Mouse (Mus musculus): ENCODE measurements around the gene Cdkl5. TPM values are rescaled to one million over a fixed set of nuclear protein-coding genes. Genes with fewer than 3 reads are reported as not detected.

Gene Cdkl5
- total RNA-seq (2021) = 1 to 10 TPM; 5.1 TPM
- long read RNA-seq, experiment 1 = 0 reads
- long read RNA-seq, experiment 2, partial matches to known transcripts = 0 of 1 reads
- long read RNA-seq, experiment 2, other reads (novel, unspliced or antisense) = 1 of 1 reads

- DNase-seq = peak; percentile 96
These were observed at the start of gene Cdkl5 for GRCm38 (mm10) chrX:160994543-160995121. TSS of gene Cdkl5 (minus strand) at chrX:160994704.

GRCm38 (mm10) chrX:161033235-161033803 is 38.8 kb upstream of the Cdkl5 start:
- peak; percentile 27 to 64 for DNase-seq

DNA sequence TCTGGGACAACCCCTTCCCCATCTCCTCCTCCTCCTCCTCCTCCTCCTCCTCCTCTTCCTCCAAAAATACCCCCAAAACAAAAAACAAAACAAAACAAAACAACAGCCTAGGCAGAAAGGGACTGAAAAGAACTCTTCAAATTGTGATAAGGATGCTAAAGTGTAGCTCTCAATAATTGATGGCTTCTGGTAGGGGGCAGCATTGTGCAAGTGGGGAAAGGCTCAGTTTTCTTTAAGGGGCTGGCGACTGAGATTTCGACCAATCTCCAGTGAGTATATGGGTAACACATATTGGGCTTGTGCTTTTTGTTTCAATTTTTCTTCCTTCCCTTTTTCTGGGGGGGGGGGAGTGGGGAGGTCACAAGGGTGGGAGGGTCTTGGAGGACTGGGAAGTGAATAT is 37.9 kb upstream of the Cdkl5 start:
- DNase-seq = no peak

GRCm38 (mm10) chrX:161030233-161030632 is 35.7 kb upstream of the Cdkl5 start:
- DNase-seq = no peak

DNA sequence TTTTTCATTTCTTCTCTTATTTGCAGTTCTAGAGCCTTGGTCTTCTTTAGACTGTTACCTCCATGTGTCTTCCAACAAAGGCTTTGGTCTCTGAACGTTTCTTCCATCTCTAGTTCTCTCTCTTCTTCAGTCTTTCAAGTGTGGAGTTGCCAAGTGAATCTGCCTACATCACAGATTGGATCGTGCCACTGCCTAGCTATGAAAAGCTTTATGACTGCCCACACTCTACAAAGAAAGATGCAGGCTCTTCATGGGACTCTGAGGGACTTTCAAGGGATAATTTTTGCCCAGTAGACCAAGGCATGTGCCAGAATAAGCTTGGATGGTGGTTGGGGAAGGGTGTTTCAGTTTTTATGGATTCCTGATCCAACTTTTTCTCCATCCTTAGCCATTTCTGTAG is 30.0 kb upstream of the Cdkl5 start:
- no peak for DNase-seq

DNA sequence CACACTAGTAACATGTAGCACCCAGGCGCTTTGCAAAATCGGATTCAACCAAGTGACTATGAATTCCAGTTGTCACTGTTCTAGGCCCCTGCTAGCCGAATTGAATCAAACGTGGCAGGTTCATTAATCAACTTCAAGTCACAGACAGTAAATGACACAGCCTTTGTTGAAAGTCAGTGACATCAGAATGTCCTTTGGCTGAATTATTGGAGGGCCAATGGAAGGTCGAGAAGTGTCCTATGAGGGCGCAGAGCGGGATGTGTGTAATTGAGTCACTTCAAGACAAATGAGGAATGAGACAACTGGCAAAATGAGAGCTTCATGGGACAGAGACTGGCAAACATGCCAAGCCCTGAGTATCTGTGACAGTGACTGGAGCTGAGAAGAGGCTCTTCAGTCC is 27.0 kb upstream of the Cdkl5 start:
- DNase-seq = no peak

DNA sequence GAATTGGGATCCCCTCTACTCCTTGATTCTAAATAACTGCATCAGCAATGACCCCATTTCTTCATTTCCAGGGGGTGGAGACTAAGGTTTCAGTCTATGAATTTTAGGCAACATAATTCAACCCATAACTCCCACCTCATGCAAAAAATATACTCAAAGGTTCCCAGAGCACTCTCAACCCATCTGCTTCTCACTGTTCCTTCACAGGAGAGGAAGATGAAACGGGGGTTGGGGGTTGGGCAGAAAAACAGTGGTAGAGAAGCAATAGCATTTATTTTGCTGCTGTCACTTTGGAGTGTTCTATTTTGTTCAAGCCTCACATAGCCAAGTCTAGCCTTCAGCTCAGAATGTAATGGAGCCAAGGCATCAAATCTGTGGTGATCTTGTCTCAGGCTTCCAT is 23.7 kb upstream of the Cdkl5 start:
- DNase-seq = no peak

DNA sequence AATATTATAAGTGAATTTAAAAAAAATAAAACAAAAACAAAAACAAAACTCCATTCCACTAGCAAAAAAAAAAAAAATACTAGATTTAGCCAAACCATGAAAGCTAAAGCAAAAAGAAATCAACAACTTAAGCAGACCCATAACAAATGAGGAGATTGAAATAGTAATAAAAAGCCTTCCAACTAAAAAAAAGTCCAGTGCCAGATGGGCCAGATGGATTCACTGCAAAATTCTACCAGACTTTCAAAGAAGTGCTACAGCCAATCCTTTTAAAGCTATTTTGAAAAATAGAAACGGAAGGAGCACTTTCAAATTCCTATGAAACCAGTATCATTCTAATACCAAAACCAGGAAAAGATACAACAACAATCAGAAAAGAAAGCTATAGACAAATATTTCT is 11.8 kb upstream of the Cdkl5 start:
- DNase-seq = no peak

GRCm38 (mm10) chrX:160996051-160996450 is 1.5 kb upstream of the Cdkl5 start:
- DNase-seq = no peak

DNA sequence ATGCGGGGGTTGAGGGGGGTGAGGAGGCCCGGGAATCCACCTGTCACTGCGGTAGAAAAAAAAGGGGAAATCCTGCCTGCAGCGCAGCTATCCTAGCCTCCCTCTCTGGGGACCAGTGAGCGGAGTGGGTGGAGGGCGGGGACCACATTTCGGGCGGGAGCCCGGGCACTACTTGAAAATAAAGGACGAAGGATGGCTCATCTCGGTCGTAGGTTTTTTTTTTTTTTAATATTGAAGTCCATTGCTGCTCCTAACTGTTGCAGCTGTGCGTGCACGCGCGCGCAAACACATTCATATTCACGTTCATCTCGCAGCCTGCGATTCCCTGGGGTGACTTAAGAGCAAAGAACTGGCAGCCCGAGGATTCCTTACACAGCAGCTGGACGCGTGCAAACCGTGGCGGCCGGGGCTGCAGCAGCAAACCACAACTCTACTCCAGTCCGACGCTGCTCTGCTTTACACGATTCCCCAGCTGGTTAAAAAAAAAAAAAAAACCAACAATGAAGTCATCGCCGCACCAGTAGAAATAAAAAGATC is 695 bp upstream of the Cdkl5 start:
- peak; percentile 46 to 56 for DNase-seq

DNA sequence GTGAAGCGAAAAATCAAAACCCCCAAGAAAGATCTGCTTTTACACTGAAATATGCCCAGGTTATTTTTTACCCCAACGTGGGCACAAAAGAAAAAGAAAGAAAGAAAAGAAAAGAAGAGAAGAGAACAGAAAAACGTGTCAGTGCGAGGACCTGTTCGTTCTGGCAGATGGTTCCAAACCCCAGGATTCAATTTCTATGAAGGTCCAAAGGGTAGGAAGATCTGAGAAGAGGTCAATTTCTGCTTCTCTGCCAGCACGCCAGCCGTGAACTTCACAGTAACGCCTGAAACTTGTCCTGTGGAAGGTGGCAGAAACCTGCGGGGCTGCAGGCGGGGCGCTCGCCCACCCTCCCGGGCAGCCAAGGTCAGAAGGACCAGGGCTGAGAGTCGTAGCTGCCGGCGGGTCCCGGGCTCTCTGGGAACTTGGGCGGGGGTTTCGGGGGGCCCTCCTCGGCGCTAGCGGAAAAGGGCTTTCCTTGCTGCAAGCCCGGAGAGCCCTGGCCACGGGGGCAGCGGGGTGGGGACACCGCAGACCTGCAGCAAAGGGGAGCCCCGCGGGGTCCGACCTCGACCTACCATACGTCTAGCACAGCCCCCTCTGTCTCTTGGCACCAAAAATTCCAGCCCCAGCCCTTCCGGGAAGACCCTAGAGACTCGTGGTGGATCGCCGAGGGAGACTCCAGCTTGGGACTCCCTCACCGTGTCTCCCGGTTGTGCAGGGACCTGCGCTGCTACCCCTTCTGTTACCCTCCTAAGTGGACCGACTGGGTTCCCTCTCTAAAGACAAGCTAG is 560 bp downstream of the Cdkl5 start:
- DNase-seq = no peak

DNA sequence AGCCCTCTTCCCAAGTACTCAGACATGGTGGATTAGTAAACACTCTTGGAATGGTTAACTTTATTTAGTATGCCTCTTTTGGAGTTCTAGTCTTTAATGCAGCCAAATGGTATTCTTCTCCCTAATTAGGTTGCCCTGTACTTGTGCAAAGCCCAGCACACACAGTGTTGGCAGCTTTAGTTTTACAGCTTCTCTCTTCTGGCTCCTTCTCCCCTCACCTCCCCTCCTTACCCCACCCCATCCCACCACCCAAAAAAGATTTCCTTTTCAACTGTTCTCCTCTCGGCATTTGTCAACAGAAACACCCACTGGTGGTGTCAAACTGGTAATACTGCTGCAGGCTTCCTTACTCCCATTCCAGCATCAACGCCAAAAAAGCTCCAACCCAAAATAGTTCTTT is 1.8 kb downstream of the Cdkl5 start:
- DNase-seq = no peak

GRCm38 (mm10) chrX:160990276-160990675 is 4.2 kb downstream of the Cdkl5 start:
- DNase-seq = no peak

GRCm38 (mm10) chrX:160977919-160978318 is 16.6 kb downstream of the Cdkl5 start:
- peak in 1 of 2 experiments; percentile 2 for DNase-seq

GRCm38 (mm10) chrX:160971991-160972545 is 22.4 kb downstream of the Cdkl5 start:
- DNase-seq = peak in 1 of 2 experiments; percentile 3

GRCm38 (mm10) chrX:160958593-160959131 is 35.8 kb downstream of the Cdkl5 start:
- no peak for DNase-seq

- DNase-seq = no peak
These were observed 44.9 kb downstream of the Cdkl5 start for GRCm38 (mm10) chrX:160949583-160949982.

GRCm38 (mm10) chrX:160944722-160945121 is 49.8 kb downstream of the Cdkl5 start:
- no peak for DNase-seq

- peak; percentile 19 to 34 for DNase-seq
These were observed 59.0 kb downstream of the Cdkl5 start for GRCm38 (mm10) chrX:160935541-160935940.

DNA sequence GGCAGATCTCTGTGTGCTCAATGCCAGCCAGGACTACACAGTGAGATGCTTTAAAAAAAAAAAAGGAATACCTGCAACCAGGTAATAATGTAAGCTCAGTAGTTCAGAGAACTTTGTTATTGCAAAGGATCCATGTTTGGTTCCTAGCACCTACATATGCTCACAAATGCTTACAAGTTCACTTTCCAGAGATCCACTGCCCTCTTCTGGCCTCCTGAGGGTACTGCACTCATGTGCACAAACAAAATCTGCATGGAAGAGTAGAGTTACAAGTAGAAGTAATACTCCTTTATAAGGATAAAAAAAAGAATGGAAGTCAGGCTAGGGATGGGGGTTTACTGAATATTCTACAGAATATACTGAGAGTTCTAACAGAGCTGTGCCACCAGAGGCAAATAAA is 63.8 kb downstream of the Cdkl5 start:
- no peak for DNase-seq

DNA sequence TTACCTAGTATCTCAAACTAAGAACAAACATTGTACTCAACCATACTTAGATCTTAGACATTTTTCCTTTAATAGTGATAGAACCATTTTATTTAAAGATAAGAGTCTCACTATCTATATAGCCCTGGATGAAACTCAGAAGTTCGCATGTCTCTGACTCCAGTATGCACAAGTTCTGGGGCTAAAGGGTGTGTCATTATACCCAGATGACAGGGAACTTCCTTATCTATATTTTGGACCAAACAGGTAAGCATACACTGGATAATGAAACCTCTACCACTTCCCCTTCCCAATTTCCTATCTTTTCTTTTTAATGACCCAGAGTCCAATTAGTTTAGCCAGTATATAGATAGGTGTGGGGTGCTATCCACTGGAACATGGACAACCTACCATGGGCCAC is 65.6 kb downstream of the Cdkl5 start:
- no peak for DNase-seq

GRCm38 (mm10) chrX:160919022-160919637 is 75.4 kb downstream of the Cdkl5 start:
- DNase-seq = no peak

All from heart, adult 18-20 months (tissue).